In genomic region chr19:6952712-6953037, GRCm38 (mm10) we compare ENCODE assay signal across 8 mouse cellular contexts. TPM values are rescaled to one million over a fixed set of nuclear protein-coding genes. Genes with fewer than 3 reads are reported as not detected.
DNase-seq lines count a peak whose midpoint lies in the region; ATAC-seq lines count a peak whose summit lies in the region.

No protein-coding gene starts in this region.

- no peaks in the 10 kb centered on the region for H3K9me3 ChIP-seq in embryonic facial prominence, embryonic 14.5 days (ENCODE audit: control insufficient read depth, low read length)
- H3K9me3 ChIP-seq in hindbrain, embryonic 10.5 days: no peaks in the 10 kb centered on the region
- no peaks in the 10 kb centered on the region for H3K9me3 ChIP-seq in limb, embryonic 12.5 days
- H3K9me3 ChIP-seq in midbrain, embryonic 14.5 days (ENCODE audit: control insufficient read depth, low read length): no peaks in the 10 kb centered on the region

- peak overlapping the region; percentile 63; the same call in 1 of the 2 replicates for H3K4me3 ChIP-seq in embryonic facial prominence, embryonic 14.5 days (ENCODE audit: low read depth, low read length)
- peak overlapping the region; percentile 65 for H3K4me3 ChIP-seq in hindbrain, embryonic 10.5 days
- peak overlapping the region; percentile 63 for H3K4me3 ChIP-seq in limb, embryonic 12.5 days (replicated peaks)
- H3K4me3 ChIP-seq in midbrain, embryonic 14.5 days (replicated peaks; ENCODE audit: low read depth, low read length): no peak overlapping the region; the same call in 1 of the 2 replicates

- ATAC-seq in CD4-positive, CD25-positive, alpha-beta regulatory T cell, adult 4 months: no peak
- no peak for ATAC-seq in embryonic facial prominence, embryonic 14.5 days (ENCODE audit: low read depth)
- no peak for ATAC-seq in limb, embryonic 12.5 days (ENCODE audit: insufficient number of reproducible peaks, insufficient read depth, low FRiP score, low TSS enrichment, low read depth)
- ATAC-seq in midbrain, embryonic 14.5 days (ENCODE audit: low FRiP score, low TSS enrichment): no peak

- WGBS in embryonic facial prominence, embryonic 14.5 days: 21% methylated on average over 3 of the region's 3 CpGs
- 22% methylated on average over 3 of the region's 3 CpGs for WGBS in hindbrain, embryonic 10.5 days
- WGBS in limb, embryonic 12.5 days: 12% methylated on average over 3 of the region's 3 CpGs
- WGBS in midbrain, embryonic 14.5 days: 34% methylated on average over 3 of the region's 3 CpGs

- H3K4me2 ChIP-seq in embryonic facial prominence, embryonic 14.5 days (ENCODE audit: low read depth, low read length): peak overlapping the region; percentile 85
- peak overlapping the region; percentile 96 for H3K4me2 ChIP-seq in limb, embryonic 12.5 days
- H3K4me2 ChIP-seq in midbrain, embryonic 14.5 days (ENCODE audit: low read length): peak overlapping the region; percentile 97

- peak; percentile 42 for DNase-seq in CD4-positive, CD25-positive, alpha-beta regulatory T cell, adult 2 months (ENCODE audit: low read depth, low spot score)
- DNase-seq in embryonic facial prominence, embryonic 14.5 days (ENCODE audit: low spot score): peak; percentile 31
- no peak for DNase-seq in hindbrain, embryonic 10.5 days (ENCODE audit: low spot score)
- DNase-seq in midbrain, embryonic 14.5 days: no peak
- DNase-seq in layer of hippocampus, adult 18-20 months (ENCODE audit: low spot score in 2 of 2): no peak
- no peak for DNase-seq in frontal cortex, postnatal 36 days (ENCODE audit: low spot score in 2 of 2)

- H3K36me3 ChIP-seq in embryonic facial prominence, embryonic 14.5 days (ENCODE audit: control insufficient read depth, insufficient read depth, low read length): peaks cover 41% of the 10 kb centered on the region
- H3K36me3 ChIP-seq in hindbrain, embryonic 10.5 days: peaks cover 43% of the 10 kb centered on the region
- H3K36me3 ChIP-seq in limb, embryonic 12.5 days: peaks cover 42% of the 10 kb centered on the region
- H3K36me3 ChIP-seq in midbrain, embryonic 14.5 days (ENCODE audit: control insufficient read depth, insufficient read depth, low read length): 0 out of 2 replicates have a peak, but pooled peaks cover 6% of the 10 kb centered on the region

- peak overlapping the region; percentile 96 for H3K27ac ChIP-seq in embryonic facial prominence, embryonic 14.5 days (replicated peaks; ENCODE audit: low read depth, low read length)
- H3K27ac ChIP-seq in hindbrain, embryonic 10.5 days: peak overlapping the region; percentile 97
- H3K27ac ChIP-seq in limb, embryonic 12.5 days: peak overlapping the region; percentile 97
- H3K27ac ChIP-seq in midbrain, embryonic 14.5 days (replicated peaks; ENCODE audit: low read depth, low read length): peak overlapping the region; percentile 84

- H3K4me1 ChIP-seq in embryonic facial prominence, embryonic 14.5 days (ENCODE audit: control insufficient read depth, insufficient read depth, low read length): peaks cover 6% of the 10 kb centered on the region; the same call in 1 of the 2 replicates
- H3K4me1 ChIP-seq in hindbrain, embryonic 10.5 days (replicated peaks): peaks cover 39% of the 10 kb centered on the region
- peaks cover 19% of the 10 kb centered on the region for H3K4me1 ChIP-seq in limb, embryonic 12.5 days (replicated peaks)
- peaks cover 20% of the 10 kb centered on the region for H3K4me1 ChIP-seq in midbrain, embryonic 14.5 days (ENCODE audit: control insufficient read depth, insufficient read depth, low read length)

- H3K9ac ChIP-seq in embryonic facial prominence, embryonic 14.5 days (ENCODE audit: low read depth, low read length): peak overlapping the region; percentile 77
- 0 out of 2 replicates have a peak overlapping the region, but pooled peaks have one; percentile 78 for H3K9ac ChIP-seq in limb, embryonic 12.5 days (replicated peaks)
- peak overlapping the region; percentile 69; the same call in 1 of the 2 replicates for H3K9ac ChIP-seq in midbrain, embryonic 14.5 days (replicated peaks; ENCODE audit: low read length)

- H3K27me3 ChIP-seq in embryonic facial prominence, embryonic 14.5 days (replicated peaks; ENCODE audit: control insufficient read depth, insufficient read depth, low read length): no peaks in the 10 kb centered on the region
- H3K27me3 ChIP-seq in hindbrain, embryonic 10.5 days (ENCODE audit: insufficient read depth, poor library complexity, severe bottlenecking): no peaks in the 10 kb centered on the region
- no peaks in the 10 kb centered on the region for H3K27me3 ChIP-seq in limb, embryonic 12.5 days
- no peaks in the 10 kb centered on the region for H3K27me3 ChIP-seq in midbrain, embryonic 14.5 days (ENCODE audit: control insufficient read depth, insufficient read depth, low read length)

RNA-seq across cellular contexts. Expression of gene Gpr137, which starts 10.4 kb away (rescaled TPM):
- polyA plus RNA-seq in CD4-positive, CD25-positive, alpha-beta regulatory T cell, adult 4 months (2017; shearing (Covaris generic)): 10 to 100 TPM in 1 of 2 experiments, 1 to 10 TPM in 1; 8.4 to 11.4 TPM
- polyA plus RNA-seq in embryonic facial prominence, embryonic 14.5 days (2014; fragmentation: Nextera tagmentation; extraction: Ambion mirVana): 29.7 and 35.0 TPM in 2 replicates
- polyA plus RNA-seq in hindbrain, embryonic 10.5 days (2016; fragmentation: Nextera tagmentation; extraction: Ambion mirVana): 31.2 and 40.9 TPM in 2 replicates
- polyA plus RNA-seq in limb, embryonic 12.5 days (2016; fragmentation: Nextera tagmentation; extraction: Ambion mirVana): 23.8 and 27.9 TPM in 2 replicates
- 56.0 and 60.4 TPM in 2 replicates for polyA plus RNA-seq in midbrain, embryonic 14.5 days (2014; fragmentation: Nextera tagmentation; extraction: Ambion mirVana)
- 100 to 1,000 TPM; 105 to 108 TPM for total RNA-seq in layer of hippocampus, adult 18-20 months (2021)

RNA-seq across cellular contexts. Expression of gene Bad, which starts 11.0 kb away (rescaled TPM):
- 10 to 100 TPM; 36.8 to 49.6 TPM for polyA plus RNA-seq in CD4-positive, CD25-positive, alpha-beta regulatory T cell, adult 4 months (2017; shearing (Covaris generic))
- polyA plus RNA-seq in embryonic facial prominence, embryonic 14.5 days (2014; fragmentation: Nextera tagmentation; extraction: Ambion mirVana): 70.7 and 83.3 TPM in 2 replicates
- polyA plus RNA-seq in hindbrain, embryonic 10.5 days (2016; fragmentation: Nextera tagmentation; extraction: Ambion mirVana): 63.1 and 75.5 TPM in 2 replicates
- polyA plus RNA-seq in limb, embryonic 12.5 days (2016; fragmentation: Nextera tagmentation; extraction: Ambion mirVana): 67.3 and 68.2 TPM in 2 replicates
- polyA plus RNA-seq in midbrain, embryonic 14.5 days (2014; fragmentation: Nextera tagmentation; extraction: Ambion mirVana): 77.1 and 79.3 TPM in 2 replicates
- 10 to 100 TPM; 37.8 to 44.4 TPM for total RNA-seq in layer of hippocampus, adult 18-20 months (2021)

RNA-seq across cellular contexts. Expression of gene Kcnk4, which starts 18.4 kb away (rescaled TPM):
- polyA plus RNA-seq in CD4-positive, CD25-positive, alpha-beta regulatory T cell, adult 4 months (2017; shearing (Covaris generic)): not detected
- 1.0 and 1.6 TPM in 2 replicates for polyA plus RNA-seq in embryonic facial prominence, embryonic 14.5 days (2014; fragmentation: Nextera tagmentation; extraction: Ambion mirVana)
- not detected in 2 replicates for polyA plus RNA-seq in hindbrain, embryonic 10.5 days (2016; fragmentation: Nextera tagmentation; extraction: Ambion mirVana)
- polyA plus RNA-seq in limb, embryonic 12.5 days (2016; fragmentation: Nextera tagmentation; extraction: Ambion mirVana): 0.40 and 0.60 TPM in 2 replicates
- polyA plus RNA-seq in midbrain, embryonic 14.5 days (2014; fragmentation: Nextera tagmentation; extraction: Ambion mirVana): 1.9 and 3.4 TPM in 2 replicates
- total RNA-seq in layer of hippocampus, adult 18-20 months (2021): 10 to 100 TPM; 15.4 to 17.0 TPM

RNA-seq across cellular contexts. Expression of gene Ppp1r14b, which starts 22.1 kb away (rescaled TPM):
- 10 to 100 TPM in 1 of 2 experiments, 1 to 10 TPM in 1; 9.3 to 23.8 TPM for polyA plus RNA-seq in CD4-positive, CD25-positive, alpha-beta regulatory T cell, adult 4 months (2017; shearing (Covaris generic))
- polyA plus RNA-seq in embryonic facial prominence, embryonic 14.5 days (2014; fragmentation: Nextera tagmentation; extraction: Ambion mirVana): 277 and 302 TPM in 2 replicates
- polyA plus RNA-seq in hindbrain, embryonic 10.5 days (2016; fragmentation: Nextera tagmentation; extraction: Ambion mirVana): 157 and 186 TPM in 2 replicates
- 245 and 288 TPM in 2 replicates for polyA plus RNA-seq in limb, embryonic 12.5 days (2016; fragmentation: Nextera tagmentation; extraction: Ambion mirVana)
- polyA plus RNA-seq in midbrain, embryonic 14.5 days (2014; fragmentation: Nextera tagmentation; extraction: Ambion mirVana): 198 and 257 TPM in 2 replicates
- total RNA-seq in layer of hippocampus, adult 18-20 months (2021): 10 to 100 TPM; 60.8 to 61.9 TPM

RNA-seq across cellular contexts. Expression of gene Plcb3, which starts 23.6 kb away (rescaled TPM):
- 1 to 10 TPM; 3.2 to 3.4 TPM for polyA plus RNA-seq in CD4-positive, CD25-positive, alpha-beta regulatory T cell, adult 4 months (2017; shearing (Covaris generic))
- 31.4 and 36.8 TPM in 2 replicates for polyA plus RNA-seq in embryonic facial prominence, embryonic 14.5 days (2014; fragmentation: Nextera tagmentation; extraction: Ambion mirVana)
- polyA plus RNA-seq in hindbrain, embryonic 10.5 days (2016; fragmentation: Nextera tagmentation; extraction: Ambion mirVana): 22.3 and 28.3 TPM in 2 replicates
- polyA plus RNA-seq in limb, embryonic 12.5 days (2016; fragmentation: Nextera tagmentation; extraction: Ambion mirVana): 41.4 and 41.7 TPM in 2 replicates
- 6.3 and 8.8 TPM in 2 replicates for polyA plus RNA-seq in midbrain, embryonic 14.5 days (2014; fragmentation: Nextera tagmentation; extraction: Ambion mirVana)
- 10 to 100 TPM; 13.3 to 14.4 TPM for total RNA-seq in layer of hippocampus, adult 18-20 months (2021)

Comparison
In these comparisons a context has a peak if more than half of its experiments do, and no peak if none do; other contexts are left out.
1. DNase-seq: peak in CD4-positive, CD25-positive, alpha-beta regulatory T cell, adult 2 months (single experiment) and embryonic facial prominence, embryonic 14.5 days (single experiment); none in hindbrain, embryonic 10.5 days (single experiment), midbrain, embryonic 14.5 days (single experiment), layer of hippocampus, adult 18-20 months (0 of 2) and frontal cortex, postnatal 36 days (0 of 2).
2. Peak in every context shown above with its lines, with median percentiles within 50 percentile points of each other: H3K27ac ChIP-seq, H3K4me2 ChIP-seq and H3K9ac ChIP-seq.